Mouse (Mus musculus) ZHBTc4 (cell line): ENCODE results near the gene Kcnma1.

Experiments used
- DNase-seq: peaks from one replicate; pipeline ENCODE4 v3.0.0-alpha.2; 2011; ENCODE audit warnings: low read depth, low spot score

The Kcnma1 gene

DNA sequence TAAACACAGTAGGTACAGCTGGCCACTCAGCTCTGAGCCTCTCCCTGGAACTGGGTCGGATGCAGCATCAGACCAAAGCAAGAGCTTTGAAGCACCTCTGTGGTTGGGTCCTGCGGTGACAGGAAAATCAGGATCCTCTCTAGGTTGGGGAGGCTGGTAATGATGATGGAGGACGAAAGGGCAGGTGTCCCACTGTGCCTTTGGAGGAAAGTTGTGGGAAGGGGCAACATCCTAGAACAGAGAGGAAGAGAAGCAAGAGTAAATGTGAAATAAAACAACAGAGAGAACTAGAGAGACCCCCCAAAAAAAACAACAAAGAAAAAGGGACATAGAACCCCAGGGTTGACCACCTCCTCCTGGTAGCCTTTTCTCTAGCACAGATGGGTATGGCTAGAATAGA lies at the start of gene Kcnma1:
Kcnma1 (minus strand) TSS at position 101 of the 400 bp plus-strand sequence.
- DNase-seq, result no peak

DNA sequence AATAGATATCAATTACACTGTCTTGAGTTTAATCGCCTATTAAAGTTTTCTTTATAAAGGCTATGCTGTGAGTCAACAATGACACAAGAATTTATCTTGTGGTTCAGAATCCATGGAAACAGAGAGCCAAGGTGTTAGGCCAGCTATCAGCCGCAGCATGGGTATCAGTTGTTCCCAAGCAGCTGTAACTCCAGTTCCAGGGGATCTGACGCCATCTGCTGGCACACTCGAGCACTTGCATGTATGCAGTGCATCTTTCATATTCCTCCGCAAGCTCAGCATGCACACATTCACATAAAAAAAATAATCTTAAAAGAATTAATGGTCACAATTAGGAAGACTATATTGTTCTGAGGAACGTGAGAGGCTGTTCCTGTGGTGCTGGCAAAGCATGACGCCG lies 45.5 kb upstream of the Kcnma1 start:
- peak; percentile 69 for DNase-seq

DNA sequence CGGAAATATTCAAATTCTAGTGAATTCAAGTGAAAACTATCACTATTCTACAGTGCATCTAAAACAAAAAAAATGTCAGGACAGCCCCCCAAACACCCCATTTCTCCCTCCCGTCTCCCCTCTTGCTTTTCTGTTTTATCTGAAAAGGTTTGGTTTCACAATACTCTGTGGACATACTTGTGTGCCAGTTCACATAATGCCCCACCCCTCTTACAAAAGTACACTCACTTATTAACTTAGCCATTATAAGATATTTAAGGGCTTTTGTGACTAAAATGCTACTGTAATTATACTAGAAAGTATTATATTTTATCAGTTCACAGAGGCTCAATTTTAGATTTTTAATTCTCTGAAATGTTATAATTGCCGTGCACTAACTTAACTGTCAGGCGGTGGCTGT lies 45.0 kb upstream of the Kcnma1 start:
- DNase-seq, result no peak

DNA sequence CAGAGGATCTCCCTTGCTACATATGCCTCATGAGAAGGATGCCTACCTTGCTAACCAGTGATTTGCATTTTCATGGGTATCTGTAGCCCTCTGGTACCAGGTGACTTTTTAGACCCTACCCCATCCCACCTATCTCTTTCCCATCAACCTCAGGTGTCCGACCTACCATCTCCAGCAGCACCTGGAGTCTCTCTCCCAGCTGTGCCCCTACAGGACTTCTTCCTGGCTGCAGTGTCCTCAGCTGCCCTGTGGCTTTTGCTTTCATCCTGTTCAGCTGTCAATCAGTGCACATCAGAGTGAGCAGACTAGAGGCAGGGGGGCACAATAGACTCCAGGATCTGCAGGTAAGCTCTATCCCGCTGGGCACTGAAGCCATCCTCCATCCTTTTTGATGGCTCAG lies 37.5 kb upstream of the Kcnma1 start:
- DNase-seq, result no peak

DNA sequence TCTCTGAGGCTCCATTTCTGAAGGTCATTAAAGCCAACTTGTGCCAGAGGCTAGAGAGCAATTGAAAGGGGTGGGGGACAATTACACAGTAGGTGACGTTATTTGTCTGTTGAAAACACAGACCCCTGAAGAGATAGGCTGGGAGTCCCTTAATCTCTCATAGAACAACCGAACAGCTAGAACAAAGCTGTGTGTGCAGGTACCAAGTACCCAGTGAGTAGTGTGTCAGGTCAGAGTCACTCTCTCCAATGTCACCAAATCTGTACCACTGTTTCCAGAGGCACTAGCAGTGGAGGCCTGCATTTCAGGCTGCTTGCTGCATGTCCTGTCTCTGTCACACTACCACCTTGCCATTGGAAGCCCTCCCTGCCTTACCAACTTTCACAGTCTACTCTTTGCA lies 22.3 kb upstream of the Kcnma1 start:
- DNase-seq, result peak; percentile 16

DNA sequence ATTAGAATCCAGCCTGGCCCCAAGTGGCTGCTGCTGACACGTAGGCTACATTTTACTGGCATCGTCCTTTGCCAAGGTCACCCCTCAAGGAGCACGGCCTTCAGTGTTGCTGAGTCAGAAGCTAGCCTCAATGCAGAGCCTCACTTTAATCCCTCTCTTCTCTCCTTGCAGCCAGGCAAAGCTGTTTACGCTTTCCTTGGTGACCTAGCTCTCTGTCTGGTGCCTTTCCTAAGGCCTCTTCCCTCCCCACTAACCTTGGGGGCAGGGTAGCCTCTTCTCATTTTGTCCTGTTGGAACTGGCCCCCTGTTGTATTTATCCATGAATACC lies 21.9 kb upstream of the Kcnma1 start:
- DNase-seq, result peak; percentile 14

DNA sequence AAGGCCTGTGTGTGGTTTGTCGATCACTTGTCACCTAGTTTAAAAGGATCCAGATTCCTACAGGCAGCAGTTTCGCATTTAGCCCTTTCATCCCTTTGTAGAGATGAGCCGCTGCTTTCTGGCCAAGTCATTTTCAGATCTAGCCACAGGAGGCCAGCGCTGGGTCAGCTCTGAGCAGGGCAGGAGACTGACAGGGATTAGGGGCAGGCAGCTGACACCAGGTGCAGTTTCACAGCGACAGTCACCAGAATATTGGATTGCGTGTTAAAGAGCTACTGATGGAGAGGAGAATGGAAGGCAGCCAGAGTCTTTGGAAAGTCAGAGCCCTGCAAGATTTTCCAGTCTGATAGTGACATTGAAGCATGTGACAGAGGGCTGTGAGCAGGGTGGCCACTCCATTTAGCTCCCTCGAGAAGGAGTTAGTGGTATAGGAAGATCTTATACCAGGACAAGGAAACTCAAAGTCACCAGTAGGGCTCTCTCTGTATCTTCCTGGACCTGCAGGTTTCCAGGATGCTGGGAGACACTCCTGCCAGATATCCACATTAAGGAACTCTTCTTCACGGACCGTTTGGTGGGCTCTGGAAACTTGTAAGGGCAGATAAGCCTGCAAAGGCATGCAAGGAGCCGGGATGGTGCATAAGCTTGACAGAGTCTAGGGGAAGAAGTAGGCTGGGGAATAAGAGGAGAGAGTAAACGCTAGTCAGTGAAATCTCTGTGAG lies 21.4 kb upstream of the Kcnma1 start:
- DNase-seq, result no peak

DNA sequence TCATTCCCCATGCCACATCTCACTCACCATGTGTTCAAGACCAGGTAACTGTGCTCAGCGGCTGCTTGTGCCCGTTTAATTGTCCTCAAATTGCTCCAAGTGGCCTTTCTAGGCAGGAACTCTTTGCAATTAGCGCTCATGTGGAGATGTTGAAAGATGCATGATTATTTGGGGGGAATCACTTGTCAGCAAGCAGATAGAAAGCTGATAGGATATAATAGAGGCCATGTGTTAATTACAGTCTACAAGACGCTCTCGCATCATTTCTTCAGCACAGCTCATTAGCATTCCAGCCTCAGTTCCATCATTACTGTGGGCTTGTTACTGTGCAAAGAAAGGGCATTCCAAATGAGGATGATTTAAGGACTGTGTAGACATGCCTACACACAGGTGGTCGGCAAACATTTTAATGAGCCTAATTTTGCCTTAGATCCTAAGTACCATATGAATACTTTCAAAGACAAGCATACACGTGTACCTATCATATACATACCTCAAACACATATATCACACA lies 18.6 kb upstream of the Kcnma1 start:
- DNase-seq, result no peak

DNA sequence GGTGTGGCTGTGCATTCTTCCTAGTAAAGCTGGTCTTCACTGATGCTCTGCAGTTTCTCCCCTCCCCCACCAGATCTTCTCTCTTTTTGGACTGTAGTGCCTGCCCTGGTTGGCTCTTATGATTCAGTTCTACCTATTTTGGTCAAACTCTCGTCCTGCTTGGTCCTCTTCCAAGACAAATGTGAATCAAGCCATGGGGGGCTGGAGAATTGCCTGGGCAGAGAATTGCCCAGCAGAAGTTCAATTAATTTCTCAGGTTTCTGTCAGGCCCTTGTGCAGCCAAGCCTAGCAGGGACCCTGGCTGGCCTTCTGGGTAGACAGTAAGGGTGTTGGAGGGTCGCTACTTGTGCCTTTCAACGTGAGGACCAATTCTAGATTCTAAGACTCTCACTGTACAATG lies 17.9 kb upstream of the Kcnma1 start:
- DNase-seq, result no peak

DNA sequence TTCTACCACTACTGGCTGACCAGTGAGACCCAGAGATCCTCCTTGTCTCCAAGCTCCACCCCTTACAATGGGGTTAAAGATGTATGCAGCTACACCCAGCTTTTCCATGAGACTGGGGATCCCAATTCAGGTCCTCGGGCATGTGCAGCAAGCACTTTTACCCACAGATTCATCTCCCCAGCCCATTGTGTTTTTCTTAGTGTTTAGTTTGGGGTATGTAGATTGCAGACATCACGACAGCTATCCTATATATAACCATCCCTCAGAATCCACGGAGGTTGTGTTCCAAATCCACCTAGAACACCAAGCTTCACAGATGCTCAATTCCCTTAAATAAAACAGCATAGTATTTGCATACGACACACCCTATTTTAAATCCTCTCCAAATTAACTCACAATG lies 6.4 kb upstream of the Kcnma1 start:
- no peak for DNase-seq

DNA sequence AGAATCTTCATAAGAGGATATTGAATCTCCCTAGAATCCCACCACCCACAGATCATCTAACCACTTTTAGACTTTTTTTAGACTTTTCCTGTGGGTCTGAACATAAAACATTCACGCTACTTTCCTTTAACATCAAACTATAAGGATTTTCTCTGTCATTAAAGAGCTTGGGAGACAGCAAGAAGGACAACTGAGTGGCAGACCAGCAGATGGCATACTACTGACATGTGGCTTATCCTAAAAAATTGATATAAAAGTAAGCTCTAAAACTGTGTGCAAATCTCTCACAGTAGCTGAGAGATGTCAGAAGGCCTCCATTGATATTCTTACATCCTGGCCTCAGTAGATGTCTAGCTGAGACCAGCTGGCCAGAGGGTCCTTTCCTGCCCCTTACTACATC lies 4.3 kb downstream of the Kcnma1 start:
- DNase-seq, result no peak

DNA sequence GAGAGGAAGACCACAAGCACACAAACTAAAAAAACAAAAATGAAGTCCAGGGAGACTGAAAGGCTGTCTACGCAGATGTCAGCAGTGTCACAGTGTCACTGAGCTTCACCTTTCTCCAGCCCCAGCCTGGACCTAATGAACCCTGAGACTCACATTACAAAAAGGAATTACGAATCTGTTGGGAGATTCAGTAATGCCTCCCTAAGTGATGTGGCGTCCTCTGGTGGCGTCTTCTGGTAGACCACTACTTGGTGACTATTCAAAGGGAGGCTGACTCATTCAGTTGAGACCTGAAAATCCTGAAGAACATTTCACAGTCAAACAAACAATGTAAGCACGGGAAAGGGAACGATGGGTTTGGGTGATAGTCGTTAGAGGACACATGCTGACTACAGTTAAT lies 6.0 kb downstream of the Kcnma1 start:
- DNase-seq, result peak; percentile 74

DNA sequence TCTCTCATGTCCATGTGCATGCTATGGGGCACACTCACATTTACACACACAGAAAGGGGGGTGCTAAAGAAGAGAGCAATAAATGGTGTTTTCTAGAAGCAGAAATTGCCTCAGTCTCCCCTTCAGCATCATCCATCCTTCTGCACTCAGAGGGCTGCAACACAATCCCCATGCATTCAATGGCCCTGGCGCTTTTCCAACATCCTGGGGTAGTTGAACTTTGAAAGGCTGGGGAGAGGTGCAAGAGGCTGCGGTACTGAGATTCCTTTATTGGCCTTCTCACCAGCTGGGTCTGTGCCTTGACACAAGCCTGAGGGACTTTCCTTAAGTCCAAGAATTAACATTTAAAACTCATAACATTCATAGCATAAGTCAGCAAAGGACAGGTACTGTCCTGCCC lies 8.0 kb downstream of the Kcnma1 start:
- no peak for DNase-seq

DNA sequence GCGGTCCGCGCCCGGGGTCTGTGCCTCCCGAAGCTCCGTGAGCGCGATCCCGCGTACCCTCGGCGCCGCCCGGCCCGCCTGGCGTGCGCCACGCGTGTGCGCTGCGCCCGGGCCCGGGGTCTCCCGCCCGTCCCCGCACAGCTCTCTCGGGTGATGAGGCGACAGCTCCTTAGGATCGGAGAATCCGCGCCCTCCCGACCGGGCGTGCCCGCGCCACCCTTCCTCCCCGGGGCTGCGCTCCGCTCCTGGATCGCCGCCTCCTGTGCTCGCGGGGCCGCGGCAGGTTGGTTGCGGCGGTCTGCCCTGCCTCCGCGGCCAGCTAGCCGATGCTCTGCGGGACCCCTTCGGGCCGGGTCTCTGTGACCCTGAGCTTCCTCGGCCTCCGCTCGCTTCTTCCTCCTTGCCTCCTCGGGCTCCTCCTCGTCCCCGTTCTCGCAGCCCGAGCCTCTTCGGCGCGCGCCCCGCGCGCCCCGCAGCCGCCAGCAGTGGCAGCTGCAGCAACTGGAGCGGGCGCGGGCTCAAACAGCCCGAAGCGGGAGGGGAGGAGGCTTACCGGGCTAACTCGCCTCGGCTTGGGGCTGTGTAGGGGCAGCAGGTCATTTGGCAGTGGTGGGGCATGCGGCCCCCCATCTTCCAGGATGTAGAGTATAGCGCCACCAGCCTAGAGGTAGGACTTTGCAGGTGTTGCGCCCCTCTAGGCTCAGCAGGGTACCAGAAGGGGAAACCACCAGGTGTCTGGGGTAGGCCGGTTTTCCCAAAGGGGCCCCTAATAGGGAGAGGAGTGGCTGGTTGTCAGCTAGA lies 9.6 kb downstream of the Kcnma1 start:
- DNase-seq, result peak; percentile 73

DNA sequence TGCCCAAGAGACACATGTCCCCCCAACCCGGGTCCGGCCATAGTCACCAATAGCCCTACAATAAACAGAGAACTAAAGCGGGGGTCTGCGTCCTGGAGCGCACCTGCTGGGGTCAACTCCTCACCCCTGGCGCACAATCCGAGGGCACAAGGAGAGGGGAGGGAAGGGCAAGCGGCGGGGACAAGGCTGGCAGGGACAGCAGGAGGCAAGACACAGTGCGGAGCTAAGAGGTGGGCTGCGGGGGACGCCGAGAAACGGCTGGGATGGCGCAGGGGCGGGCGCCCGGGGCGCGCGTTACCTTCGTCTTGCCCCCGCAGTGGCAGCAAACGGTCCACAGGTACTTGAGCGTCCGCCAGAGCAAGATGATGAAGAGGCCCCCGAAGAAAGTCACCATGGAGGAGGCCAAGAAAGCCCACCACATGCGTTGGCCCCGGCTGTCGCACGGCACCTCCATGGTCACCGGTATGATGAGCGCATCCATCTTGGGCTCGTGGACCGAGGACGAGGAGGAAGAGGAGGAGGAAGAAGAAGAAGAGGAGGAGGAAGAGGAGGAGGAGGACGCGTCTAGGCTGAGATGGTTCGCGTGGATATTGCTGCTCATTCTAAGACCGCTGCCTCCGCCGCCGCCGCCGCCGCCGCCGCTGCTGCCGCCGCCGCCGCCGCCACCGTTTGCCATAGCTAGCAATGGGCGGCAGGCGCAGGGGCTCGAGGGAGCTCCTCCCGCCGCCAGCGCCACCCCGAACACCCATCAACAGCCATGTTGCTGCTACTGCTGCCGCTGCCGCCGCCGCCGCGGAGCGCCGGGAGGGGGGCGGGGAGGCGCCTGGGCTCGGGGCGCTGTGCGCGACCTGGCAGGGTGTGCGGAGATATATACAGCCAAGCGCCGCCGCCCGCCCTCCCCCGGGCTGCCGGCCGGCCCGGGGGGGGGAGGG lies 10.6 kb downstream of the Kcnma1 start:
- DNase-seq, result peak; percentile 69

DNA sequence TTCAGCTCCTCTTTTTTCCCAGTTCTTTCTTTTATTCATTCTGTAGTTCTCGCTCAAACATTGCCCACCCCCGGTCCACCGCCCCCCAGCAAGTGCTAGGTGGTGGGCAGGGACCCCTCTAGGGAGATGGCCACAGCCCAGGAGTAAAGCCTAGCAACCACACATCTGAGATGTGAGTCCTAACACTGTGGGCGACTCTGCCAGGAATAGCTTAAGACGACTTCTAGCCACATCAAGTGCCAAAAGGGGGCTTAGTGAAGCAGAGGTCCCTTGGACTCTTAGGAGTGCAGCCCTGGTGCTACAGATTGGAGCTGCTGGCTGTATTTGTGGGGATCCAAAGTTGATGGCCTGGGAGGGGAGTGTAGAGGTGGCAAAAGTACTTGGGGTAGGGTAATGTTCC lies 11.6 kb downstream of the Kcnma1 start:
- peak; percentile 2 for DNase-seq

DNA sequence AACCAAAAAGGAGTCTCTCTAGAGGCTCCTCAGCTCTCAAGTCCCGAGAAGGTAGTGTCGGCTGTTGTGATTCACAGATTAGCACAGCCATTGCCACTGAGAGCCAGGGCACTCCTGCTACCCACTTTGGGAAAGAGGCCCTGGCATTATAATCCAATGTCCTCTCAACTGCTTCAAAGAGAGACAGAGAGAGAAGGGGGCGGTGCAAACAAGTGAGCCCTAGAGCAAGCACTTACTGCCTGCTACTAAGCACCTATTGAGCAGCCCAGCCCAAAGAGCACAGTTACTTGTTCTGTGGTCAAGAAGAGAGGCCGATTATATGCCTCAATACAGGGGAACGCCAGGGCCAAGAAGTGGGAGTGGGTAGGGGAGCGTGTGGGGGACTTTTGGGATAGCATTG lies 16.4 kb downstream of the Kcnma1 start:
- no peak for DNase-seq

DNA sequence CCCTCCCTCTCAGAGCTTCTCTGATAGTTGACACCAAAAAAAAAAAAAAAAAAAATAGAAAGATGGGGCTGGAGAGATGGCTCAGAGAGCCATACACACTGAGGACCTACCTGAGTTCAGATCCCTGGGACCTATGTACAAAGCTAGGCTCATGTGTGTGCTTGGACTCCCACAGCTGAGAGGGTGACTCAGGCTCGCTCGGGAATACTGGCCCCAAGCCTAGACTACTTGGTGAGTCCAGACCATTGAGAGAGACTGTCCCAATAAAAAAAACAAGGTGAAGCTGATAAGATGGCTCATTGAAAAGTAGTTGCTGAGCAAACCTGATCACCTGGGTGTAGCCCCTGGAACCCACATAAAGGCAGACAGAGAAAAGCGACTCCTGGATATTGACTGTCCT lies 18.5 kb downstream of the Kcnma1 start:
- DNase-seq, result no peak

DNA sequence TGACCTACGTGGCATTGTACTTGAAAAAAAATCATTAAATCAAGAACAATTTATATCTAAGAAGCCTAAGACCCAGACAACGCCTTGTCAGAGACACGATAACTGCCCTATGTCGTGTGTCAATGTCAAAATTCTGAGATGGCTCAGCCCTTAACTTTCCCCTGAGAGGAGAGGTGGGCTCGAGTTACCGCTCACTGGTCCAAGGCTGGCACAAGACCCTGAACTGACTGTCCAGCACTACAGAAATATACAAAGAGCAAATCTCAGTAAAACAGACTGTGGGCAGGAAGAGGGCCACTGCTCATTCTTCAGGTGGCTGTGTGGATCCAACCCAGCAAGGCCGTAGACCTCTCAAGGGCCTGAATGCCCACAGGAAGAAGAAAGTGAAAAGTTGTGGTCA lies 23.4 kb downstream of the Kcnma1 start:
- no peak for DNase-seq

DNA sequence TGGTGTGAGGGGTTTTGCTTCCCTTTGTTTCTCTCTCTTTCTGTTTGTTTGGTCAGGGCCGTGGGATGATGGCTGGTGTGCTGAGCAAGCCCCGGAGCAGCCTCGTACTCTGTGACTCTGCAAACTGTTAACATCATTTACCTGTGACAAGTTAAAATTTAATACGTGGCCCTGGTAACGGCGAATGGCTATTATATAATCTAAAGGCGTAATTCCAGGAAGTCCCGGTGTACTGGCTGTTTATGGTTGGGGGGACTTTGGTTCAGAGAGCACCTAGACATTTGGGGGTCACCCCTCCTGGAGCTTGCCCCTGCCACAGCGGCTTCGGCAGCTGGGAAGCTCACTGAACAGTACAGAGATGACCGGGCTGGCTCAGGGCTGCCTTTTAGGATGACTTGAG lies 24.6 kb downstream of the Kcnma1 start:
- no peak for DNase-seq

DNA sequence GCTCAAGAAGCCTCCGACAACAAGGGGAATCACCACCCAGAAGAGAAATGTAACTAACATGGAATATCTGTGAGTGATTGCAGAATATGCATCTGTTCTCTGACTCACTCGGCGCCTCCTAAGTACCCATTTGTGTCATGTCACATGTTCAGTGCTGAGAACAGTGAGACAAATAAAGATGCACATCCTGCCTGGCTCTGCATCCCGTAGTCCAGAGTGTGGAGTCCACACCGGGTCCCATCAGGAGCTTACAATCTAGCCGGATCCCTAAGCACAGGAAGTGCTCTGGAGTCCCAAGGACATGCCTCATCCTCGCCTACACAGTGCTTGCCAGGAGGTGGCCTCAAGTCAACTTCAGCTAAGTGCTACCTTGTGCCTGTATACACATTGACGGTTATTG lies 32.1 kb downstream of the Kcnma1 start:
- DNase-seq, result no peak

DNA sequence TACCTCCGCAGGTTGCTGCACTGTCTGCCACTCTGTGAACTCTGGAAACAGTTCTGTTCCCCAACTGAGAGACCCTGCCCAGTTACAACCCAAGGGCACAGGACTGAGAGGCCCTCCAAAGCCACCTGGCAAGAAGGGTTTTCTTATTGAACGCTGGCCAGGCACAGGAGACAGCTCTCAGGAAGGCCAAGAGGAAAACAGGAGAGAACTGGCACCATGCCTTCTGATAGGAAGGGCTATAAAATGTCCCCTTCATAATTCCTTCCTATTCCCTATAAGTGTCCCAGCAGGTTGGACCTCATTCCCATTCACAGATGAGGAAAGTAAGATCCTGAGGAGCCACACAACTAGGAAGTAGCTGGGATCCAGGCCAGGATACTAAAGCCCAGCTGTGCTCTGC lies 39.6 kb downstream of the Kcnma1 start:
- no peak for DNase-seq
